Mouse (Mus musculus) splenic B cell, adult 2 months (primary cell): ENCODE results near the gene Dhx9.
"Not testable (repeated sequence)": the region's sequence is repeated elsewhere in the genome, so short reads cannot be mapped to it uniquely, and the experiment has no call there.

Experiments
- DNase-seq: peaks from one replicate; pipeline ENCODE4 v3.0.0-alpha.2; 2011; ENCODE audit warnings: low read depth, low spot score
- H3K27me3 ChIP-seq: 2 replicates; pipeline ENCODE4 v1.6.1; 2012; ENCODE audit warnings: mild to moderate bottlenecking, low read length, moderate library complexity, mixed read lengths; ENCODE audit not compliant: control insufficient read depth, poor library complexity, insufficient read depth, severe bottlenecking
- H3K36me3 ChIP-seq: 2 replicates; pipeline ENCODE4 v1.6.1; 2012; ENCODE audit warnings: mild to moderate bottlenecking, low read length, moderate library complexity, mixed read lengths; ENCODE audit not compliant: control insufficient read depth, poor library complexity, insufficient read depth, severe bottlenecking

Dhx9 gene

GRCm38 (mm10) chr1:153493338-153493737, 5.9 kb upstream of the Dhx9 start:
- DNase-seq = no peak
- no peaks in the 10 kb centered on the region for H3K36me3 ChIP-seq
- no peaks in the 10 kb centered on the region for H3K27me3 ChIP-seq

- DNase-seq = peak; percentile 38
- no peaks in the 10 kb centered on the region for H3K27me3 ChIP-seq
- no peaks in the 10 kb centered on the region for H3K36me3 ChIP-seq
Measured at GRCm38 (mm10) chr1:153491822-153492221, 4.4 kb upstream of the Dhx9 start.

GRCm38 (mm10) chr1:153491345-153491744, 3.9 kb upstream of the Dhx9 start:
- Histone ChIP-seq H3K36me3 (no peaks in the 10 kb centered on the region), H3K27me3 (no peaks in the 10 kb centered on the region)
- no peak for DNase-seq

GRCm38 (mm10) chr1:153489963-153490362, 2.5 kb upstream of the Dhx9 start:
- no peak for DNase-seq
- Histone ChIP-seq H3K27me3 (no peaks in the 10 kb centered on the region), H3K36me3 (no peaks in the 10 kb centered on the region)

- Histone ChIP-seq H3K27me3 (no peaks in the 10 kb centered on the region), H3K36me3 (no peaks in the 10 kb centered on the region)
- DNase-seq = no peak
Measured at GRCm38 (mm10) chr1:153489540-153489939, 2.1 kb upstream of the Dhx9 start.

- Histone ChIP-seq H3K36me3 (no peaks in the 10 kb centered on the region), H3K27me3 (no peaks in the 10 kb centered on the region)
- DNase-seq = peak; percentile 89
Measured at GRCm38 (mm10) chr1:153489132-153489531, 1.7 kb upstream of the Dhx9 start.

- peak; percentile 64 for DNase-seq
- no peaks in the 10 kb centered on the region for H3K27me3 ChIP-seq
Measured at GRCm38 (mm10) chr1:153486767-153487499, 527 bp downstream of the Dhx9 start.

GRCm38 (mm10) chr1:153486120-153486519, 1.3 kb downstream of the Dhx9 start:
- DNase-seq = not testable (repeated sequence)

More at GRCm38 (mm10) chr1:153486767-153487499, 527 bp downstream of the Dhx9 start:
- peaks cover 3% of the 10 kb centered on the region; the same call in 1 of the 2 replicates for H3K36me3 ChIP-seq

GRCm38 (mm10) chr1:153485201-153485796, 2.2 kb downstream of the Dhx9 start:
- no peak for DNase-seq
- Histone ChIP-seq H3K36me3 (peaks cover 12% of the 10 kb centered on the region; the same call in 1 of the 2 replicates), H3K27me3 (no peaks in the 10 kb centered on the region)

More at GRCm38 (mm10) chr1:153486120-153486519, 1.3 kb downstream of the Dhx9 start:
- not testable (repeated sequence) for H3K27me3 ChIP-seq, H3K36me3 ChIP-seq

GRCm38 (mm10) chr1:153481025-153481412, 6.4 kb downstream of the Dhx9 start:
- Histone ChIP-seq H3K27me3 (no peaks in the 10 kb centered on the region), H3K36me3 (peaks cover 28% of the 10 kb centered on the region)
- peak; percentile 31 for DNase-seq

- DNase-seq = peak; percentile 86
- Histone ChIP-seq H3K27me3 (no peaks in the 10 kb centered on the region), H3K36me3 (peaks cover 28% of the 10 kb centered on the region)
Measured at GRCm38 (mm10) chr1:153480386-153481024, 7.0 kb downstream of the Dhx9 start.

- DNase-seq = no peak
- H3K27me3 ChIP-seq = no peaks in the 10 kb centered on the region
- peaks cover 30% of the 10 kb centered on the region for H3K36me3 ChIP-seq
Measured at GRCm38 (mm10) chr1:153479296-153479695, 8.2 kb downstream of the Dhx9 start.

GRCm38 (mm10) chr1:153461796-153462195, 25.7 kb downstream of the Dhx9 start:
- Histone ChIP-seq H3K36me3 (peaks cover 29% of the 10 kb centered on the region), H3K27me3 (no peaks in the 10 kb centered on the region)
- no peak for DNase-seq

GRCm38 (mm10) chr1:153456137-153456536, 31.3 kb downstream of the Dhx9 start:
- peaks cover 21% of the 10 kb centered on the region for H3K36me3 ChIP-seq
- H3K27me3 ChIP-seq = no peaks in the 10 kb centered on the region
- DNase-seq = no peak

- no peak for DNase-seq
- Histone ChIP-seq H3K27me3 (no peaks in the 10 kb centered on the region), H3K36me3 (peaks cover 10% of the 10 kb centered on the region)
Measured at GRCm38 (mm10) chr1:153453146-153453642, 34.3 kb downstream of the Dhx9 start.
